Mouse (Mus musculus) cerebellum, adult 18-20 months (tissue): Measurements from ENCODE around the gene Cldn9.
A peak's percentile ranks its signal among the peaks of the same experiment; 100 is the strongest.

Experiments
- DNase-seq, 2 experiments: peaks; one replicate each; pipeline ENCODE4 v3.0.0; 2021

The Cldn9 gene

GRCm38 (mm10) chr17:23683856-23684672, at the start of gene Cldn9:
TSS of gene Cldn9 (minus strand) at chr17:23684026.
- no peak for DNase-seq

- no peak for DNase-seq
These were observed 46.6 kb upstream of the Cldn9 start for GRCm38 (mm10) chr17:23730441-23730840.

GRCm38 (mm10) chr17:23726758-23727142, 42.9 kb upstream of the Cldn9 start:
- peak; percentile 66 to 76 for DNase-seq

- DNase-seq: peak; percentile 95 to 97
These were observed 42.4 kb upstream of the Cldn9 start, which contains the start of gene Pkmyt1 for GRCm38 (mm10) chr17:23725999-23726757. TSS of gene Pkmyt1 (plus strand) at chr17:23726336.

GRCm38 (mm10) chr17:23725477-23725876, 41.7 kb upstream of the Cldn9 start:
- DNase-seq: no peak

- DNase-seq: no peak
These were observed 38.7 kb upstream of the Cldn9 start, which contains the start of gene 1520401A03Rik for GRCm38 (mm10) chr17:23722376-23723125. TSS of gene 1520401A03Rik (minus strand) at chr17:23722783.

GRCm38 (mm10) chr17:23721886-23722285, 38.1 kb upstream of the Cldn9 start:
- no peak for DNase-seq

GRCm38 (mm10) chr17:23719455-23719854, 35.6 kb upstream of the Cldn9 start:
- no peak for DNase-seq

GRCm38 (mm10) chr17:23717003-23717402, 33.2 kb upstream of the Cldn9 start:
- DNase-seq: no peak

- peak; percentile 80 to 89 for DNase-seq
These were observed 22.4 kb upstream of the Cldn9 start for GRCm38 (mm10) chr17:23706212-23706611.

GRCm38 (mm10) chr17:23705525-23706104, 21.8 kb upstream of the Cldn9 start:
- DNase-seq: no peak

GRCm38 (mm10) chr17:23704741-23705140, 20.9 kb upstream of the Cldn9 start:
- DNase-seq: no peak

GRCm38 (mm10) chr17:23703301-23703700, 19.5 kb upstream of the Cldn9 start:
- no peak for DNase-seq

GRCm38 (mm10) chr17:23700079-23700478, 16.3 kb upstream of the Cldn9 start:
- DNase-seq: peak; percentile 95 to 98

GRCm38 (mm10) chr17:23699131-23700077, 15.6 kb upstream of the Cldn9 start:
- peak; percentile 71 to 75 for DNase-seq

GRCm38 (mm10) chr17:23695801-23696200, 12.0 kb upstream of the Cldn9 start:
- no peak for DNase-seq

GRCm38 (mm10) chr17:23694491-23694890, 10.7 kb upstream of the Cldn9 start:
- DNase-seq: no peak

- no peak for DNase-seq
These were observed 600 bp downstream of the Cldn9 start for GRCm38 (mm10) chr17:23683226-23683625.

GRCm38 (mm10) chr17:23682530-23682929, 1.3 kb downstream of the Cldn9 start:
- no peak for DNase-seq

- DNase-seq: no peak
These were observed 1.7 kb downstream of the Cldn9 start for GRCm38 (mm10) chr17:23682092-23682491.

- DNase-seq: no peak
These were observed 2.7 kb downstream of the Cldn9 start for GRCm38 (mm10) chr17:23681086-23681485.

GRCm38 (mm10) chr17:23680336-23680735, 3.5 kb downstream of the Cldn9 start:
- DNase-seq: no peak
